Mouse (Mus musculus) layer of hippocampus, adult 9-10 months (tissue): ENCODE data around the gene Krtap19-5.

Experiments used
- DNase-seq: peaks from one replicate; pipeline ENCODE4 v3.0.0; 2022; ENCODE audit warnings: low spot score

The Krtap19-5 gene

DNA sequence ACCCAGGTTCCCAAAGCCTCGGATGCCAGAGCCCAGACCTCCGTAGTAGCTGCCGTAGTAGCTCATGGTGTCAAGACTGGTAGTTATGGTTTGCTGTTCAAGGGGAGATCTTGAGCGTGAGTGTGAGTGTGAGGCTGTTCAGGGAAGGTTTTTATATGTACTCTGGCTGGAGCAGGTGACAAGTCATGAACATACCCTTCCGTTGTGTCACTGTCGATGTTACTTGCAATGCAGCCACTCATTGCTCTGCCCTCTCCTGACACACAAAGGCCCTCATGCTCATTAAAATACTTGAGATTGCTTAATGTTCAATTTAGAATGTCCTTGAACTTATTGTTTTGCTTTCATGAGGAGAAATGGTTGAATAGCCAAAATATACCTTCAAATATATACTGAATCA lies at the start of gene Krtap19-5:
Gene Krtap19-5 (minus strand): TSS at position 101 of the 400 bp plus-strand sequence.
- DNase-seq, result no peak

DNA sequence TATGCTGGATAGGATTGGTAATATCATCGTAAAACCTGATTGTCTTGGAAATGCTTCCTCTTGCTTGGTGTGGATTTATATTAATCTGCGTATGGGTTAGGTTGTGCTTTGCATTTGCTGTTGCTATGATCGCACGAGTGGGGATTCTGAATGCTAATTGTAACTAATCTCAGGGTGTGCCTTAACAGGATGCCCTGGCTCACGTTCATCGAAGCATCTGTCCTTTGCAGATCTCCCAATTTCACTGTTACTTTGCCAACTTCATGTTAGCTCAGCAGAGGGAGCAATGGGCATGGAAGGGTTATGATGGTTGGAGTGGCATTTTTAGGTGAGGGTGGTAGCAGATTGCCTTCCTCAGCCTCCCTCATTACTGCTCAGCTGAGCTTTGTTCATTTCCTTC lies 44.8 kb upstream of the Krtap19-5 start:
- DNase-seq, result no peak

DNA sequence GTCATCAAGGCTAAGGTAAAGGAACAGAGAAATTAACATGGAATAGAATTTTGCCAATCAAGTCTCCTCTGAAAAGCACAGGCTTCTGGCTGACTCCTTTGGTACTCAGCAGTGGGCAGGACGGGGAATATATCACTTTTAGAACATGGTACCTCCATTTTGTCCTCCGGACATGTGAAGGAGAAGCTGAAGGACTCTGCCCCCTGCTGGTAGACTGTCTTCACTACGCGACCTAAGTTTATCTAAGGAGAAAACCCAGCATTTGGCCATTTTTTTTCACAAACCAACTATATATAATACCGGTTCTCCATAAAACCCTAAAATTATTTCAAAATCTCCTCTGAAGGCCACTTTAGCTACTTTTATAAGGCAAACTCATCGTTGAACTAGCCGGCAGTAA lies 42.0 kb upstream of the Krtap19-5 start:
- no peak for DNase-seq

DNA sequence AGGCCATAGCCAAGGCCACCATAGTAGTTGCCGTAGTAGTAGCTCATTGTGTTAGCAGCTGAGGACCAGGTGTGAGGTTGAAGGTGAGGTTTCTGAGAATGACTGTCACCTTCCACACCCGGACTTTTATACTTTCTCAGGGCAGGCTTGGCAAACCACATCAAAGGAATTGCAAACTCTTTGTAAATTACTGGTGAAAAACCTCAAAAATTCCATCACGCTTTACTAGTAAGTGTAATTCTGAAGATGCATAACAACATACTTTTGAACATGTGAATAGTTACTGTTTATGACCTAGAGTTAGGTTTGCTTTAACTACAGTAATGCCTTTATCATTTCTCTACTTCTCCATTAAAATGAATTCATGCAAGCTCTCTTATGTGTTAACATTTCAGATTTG lies 35.9 kb upstream of the Krtap19-5 start, which contains the start of gene Krtap19-9b:
Gene Krtap19-9b (minus strand): TSS at position 101 of the 400 bp plus-strand sequence.
- DNase-seq, result no peak

DNA sequence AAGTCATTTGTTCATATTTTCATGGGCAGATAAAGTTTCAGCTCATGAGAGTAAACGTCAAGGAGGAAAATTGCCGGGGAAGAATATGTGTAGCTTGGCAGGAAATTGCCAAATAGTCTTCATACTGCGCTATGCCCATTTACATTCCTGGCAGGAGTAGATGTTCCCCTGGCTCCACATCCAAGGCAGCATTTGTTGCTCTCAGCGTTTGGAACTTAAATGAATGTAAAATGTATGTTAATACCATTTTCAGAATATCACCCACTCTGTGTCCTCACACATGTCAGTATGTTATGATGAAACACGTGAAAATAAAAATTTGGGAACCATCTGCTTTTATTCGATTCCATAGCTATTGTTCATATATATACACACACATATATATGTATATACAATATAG lies 9.4 kb downstream of the Krtap19-5 start:
- no peak for DNase-seq

DNA sequence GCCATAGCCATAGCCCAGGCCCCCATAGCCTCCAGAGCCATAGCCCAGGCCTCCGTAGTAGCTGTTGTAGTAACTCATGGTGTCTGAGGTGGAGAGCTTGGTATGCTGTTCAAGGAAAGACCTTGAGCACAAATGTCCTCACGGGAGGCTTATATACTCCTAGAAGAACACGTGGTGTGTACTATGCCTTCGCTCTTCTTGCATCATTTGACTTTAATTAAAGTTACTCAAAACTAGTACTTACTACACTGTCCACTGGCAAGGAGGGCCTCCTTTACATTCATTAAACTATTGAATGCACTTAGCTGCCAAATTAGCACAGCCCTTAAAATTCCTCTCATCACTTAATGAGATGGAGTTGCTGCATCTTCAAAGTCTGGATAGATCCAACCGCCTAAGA lies 11.3 kb downstream of the Krtap19-5 start, which contains the start of gene Krtap19-4:
Gene Krtap19-4 (minus strand): TSS at position 101 of the 400 bp plus-strand sequence.
- DNase-seq, result no peak

DNA sequence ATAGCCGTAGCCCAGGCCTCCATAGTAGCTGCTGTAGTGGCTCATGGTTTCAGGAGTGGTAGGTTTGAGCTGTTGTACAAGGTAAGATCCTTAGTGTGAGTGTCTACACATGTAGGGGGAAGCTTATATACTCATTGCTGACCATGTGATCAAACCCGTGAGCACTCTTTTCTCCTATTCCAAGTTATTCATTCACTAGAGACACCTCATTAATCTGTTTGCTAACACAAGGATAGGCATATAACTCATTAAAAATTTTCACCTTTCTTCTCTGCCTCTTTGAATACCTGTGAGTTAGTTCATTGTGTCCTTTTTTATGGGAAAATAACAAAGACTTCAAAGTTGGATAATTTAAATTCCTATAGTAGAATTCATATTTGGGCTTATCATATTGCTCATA lies 18.3 kb downstream of the Krtap19-5 start, which contains the start of gene Krtap19-3:
Gene Krtap19-3 (minus strand): TSS at position 101 of the 400 bp plus-strand sequence.
- no peak for DNase-seq

DNA sequence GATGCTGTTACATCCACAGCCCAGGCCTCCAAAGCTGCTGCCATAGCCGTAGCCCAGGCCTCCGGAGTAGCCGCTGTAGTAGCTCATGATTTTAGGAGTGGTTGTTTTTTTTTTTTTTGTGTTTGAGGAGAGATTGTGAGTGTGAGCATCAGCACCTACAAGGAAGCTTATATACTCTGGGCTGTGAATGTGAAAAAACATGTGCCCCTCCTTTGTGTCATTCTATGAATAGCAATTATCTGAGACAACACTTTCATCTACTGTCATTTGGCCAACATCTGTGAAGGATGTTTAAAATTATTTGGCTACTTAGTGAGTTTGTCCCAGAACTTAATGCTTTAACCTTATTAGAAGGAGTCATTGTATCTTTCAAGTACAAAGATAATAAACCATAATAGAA lies 22.1 kb downstream of the Krtap19-5 start, which contains the start of gene Krtap19-2:
Gene Krtap19-2 (minus strand): TSS at position 101 of the 400 bp plus-strand sequence.
- no peak for DNase-seq

DNA sequence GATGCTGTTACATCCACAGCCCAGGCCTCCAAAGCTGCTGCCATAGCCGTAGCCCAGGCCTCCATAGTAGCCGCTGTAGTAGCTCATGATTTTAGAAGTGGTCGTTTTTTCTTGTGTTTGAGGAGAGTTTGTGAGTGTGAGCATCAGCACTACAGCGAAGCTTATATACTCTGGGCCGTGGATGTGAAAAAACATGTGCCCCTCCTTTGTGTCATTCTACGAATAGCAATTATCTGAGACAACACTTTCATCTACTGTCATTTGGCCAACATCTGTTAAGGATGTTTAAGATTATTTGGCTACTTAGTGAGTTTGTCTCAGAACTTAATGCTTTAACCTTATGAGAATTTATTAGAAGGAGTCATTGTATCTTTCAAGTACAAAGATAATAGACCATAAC lies 26.9 kb downstream of the Krtap19-5 start, which contains the start of gene Krtap19-1:
Gene Krtap19-1 (minus strand): TSS at position 101 of the 400 bp plus-strand sequence.
- DNase-seq, result no peak

DNA sequence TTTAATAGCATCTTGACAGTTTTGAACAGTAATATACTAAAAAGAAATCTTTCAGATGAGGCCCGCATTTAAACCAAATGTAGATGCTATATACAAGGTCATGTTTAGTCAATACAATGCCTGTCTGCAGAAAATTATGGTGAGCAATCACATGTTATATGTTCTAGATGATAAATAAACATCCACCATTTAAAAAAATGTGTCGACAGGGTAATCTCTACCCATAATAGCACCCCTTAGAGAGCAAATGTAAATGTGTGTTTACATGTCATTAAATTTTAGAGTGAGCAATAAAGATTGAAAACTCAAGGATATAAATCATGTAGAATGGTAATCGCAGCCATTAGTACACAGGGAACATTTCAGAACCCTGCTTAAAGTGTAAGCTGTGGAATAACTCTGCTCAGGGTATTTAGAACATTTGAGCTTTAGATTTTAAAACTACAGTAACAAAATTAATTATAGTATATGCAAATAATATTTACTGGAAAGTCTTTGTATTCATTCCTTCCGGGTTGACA lies 31.3 kb downstream of the Krtap19-5 start:
- DNase-seq, result no peak

DNA sequence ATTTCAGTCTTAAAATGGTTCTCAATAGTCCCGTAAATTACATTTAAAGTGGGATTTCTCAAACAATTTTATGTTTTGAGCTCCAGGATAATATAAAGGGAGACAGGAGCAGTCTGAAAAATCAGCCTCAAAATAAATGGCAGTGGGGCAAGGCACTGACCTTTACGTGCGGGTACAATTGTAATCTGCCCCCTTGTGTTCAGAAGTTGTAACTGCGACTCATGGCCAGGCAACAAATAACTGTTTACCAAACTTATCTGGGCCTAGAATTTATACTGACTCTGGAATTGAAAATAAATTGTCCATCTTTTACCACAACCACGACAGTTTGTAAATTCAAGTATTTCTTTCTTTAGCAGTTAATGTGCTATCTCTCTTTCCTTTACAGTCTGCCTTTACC lies 44.8 kb downstream of the Krtap19-5 start:
- DNase-seq, result no peak

DNA sequence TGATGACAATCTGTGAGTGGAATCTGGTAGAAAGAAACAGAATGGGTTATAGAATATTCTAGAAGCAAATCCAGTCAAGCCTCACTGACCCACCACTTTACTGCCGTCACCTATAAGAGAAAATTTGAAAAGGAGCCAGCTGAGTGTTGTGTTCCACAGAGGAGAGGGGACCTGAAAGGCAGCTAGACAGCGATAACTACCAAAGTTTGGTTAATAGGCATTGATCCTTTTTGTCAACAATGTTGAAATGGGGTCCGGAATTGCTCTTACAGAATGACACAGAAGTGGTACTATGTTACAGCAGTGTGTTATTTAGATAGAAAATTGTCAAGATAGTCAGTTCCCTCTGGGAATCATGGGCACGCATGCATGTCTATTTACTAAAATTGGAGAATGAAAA lies 47.7 kb downstream of the Krtap19-5 start:
- no peak for DNase-seq

DNA sequence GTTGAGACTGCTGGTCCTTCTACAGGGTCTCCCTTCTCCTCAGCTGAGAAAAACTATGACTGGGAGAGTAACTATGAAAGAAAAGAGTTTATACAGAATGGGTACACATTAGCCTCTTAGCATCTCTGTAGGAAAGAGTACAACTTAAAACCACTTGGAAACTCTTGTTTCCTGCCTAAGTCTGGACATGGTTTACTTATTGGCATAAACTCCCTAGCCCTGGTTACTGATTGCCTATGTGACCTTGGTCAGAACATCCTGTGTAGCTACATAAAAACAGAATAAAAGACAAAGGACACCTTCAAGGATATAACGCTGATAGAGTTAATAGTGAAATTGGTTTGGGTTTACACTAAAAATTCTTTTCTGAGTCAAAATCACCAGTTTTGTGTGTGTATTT lies 48.9 kb downstream of the Krtap19-5 start:
- DNase-seq, result no peak
